Mouse (Mus musculus) ES-E14 (cell line): Measurements from ENCODE around the gene S100a11. TPM values are rescaled to one million over a fixed set of nuclear protein-coding genes. Genes with fewer than 3 reads are reported as not detected.

Source experiments
- DNase-seq: peaks from one replicate; pipeline ENCODE4 v3.0.0-alpha.2; 2013; ENCODE audit warnings: low read depth, low spot score
- H3K27ac ChIP-seq: 2 replicates; pipeline ENCODE4 v1.5.1; 2012; ENCODE audit warnings: low read depth, mild to moderate bottlenecking, low read length, moderate library complexity, mixed read lengths; ENCODE audit not compliant: poor library complexity, insufficient read depth, severe bottlenecking
- H3K36me3 ChIP-seq: 2 replicates; pipeline ENCODE4 v1.6.1; 2012; ENCODE audit warnings: mild to moderate bottlenecking, low read length, moderate library complexity, mixed read lengths; ENCODE audit not compliant: control insufficient read depth, poor library complexity, insufficient read depth, severe bottlenecking
- H3K4me1 ChIP-seq, 2 experiments: fragments of 150-350 bp in 1 of 2; sonication (generic) in 1 of 2; 2 replicates each; pipeline ENCODE4 v1.6.1; 2012; ENCODE audit warnings: low read length in 2 of 2, mild to moderate bottlenecking in 1 of 2, mixed read lengths in 1 of 2; ENCODE audit not compliant: control insufficient read depth in 2 of 2, insufficient read depth in 2 of 2, poor library complexity in 1 of 2
- H3K4me3 ChIP-seq, 2 experiments: fragments of 150-350 bp in 1 of 2; sonication (generic) in 1 of 2; 2 replicates each; pipeline ENCODE4 v1.5.1; 2012; ENCODE audit warnings: low read length in 2 of 2, low read depth in 1 of 2, mild to moderate bottlenecking in 1 of 2, mixed read lengths in 1 of 2; ENCODE audit not compliant: insufficient read depth in 1 of 2, poor library complexity in 1 of 2, severe bottlenecking in 1 of 2
- H3K9ac ChIP-seq: 2 replicates; pipeline ENCODE4 v1.6.1; 2012; ENCODE audit warnings: low read depth, mild to moderate bottlenecking, low read length, mixed read lengths; ENCODE audit not compliant: poor library complexity, insufficient read depth, severe bottlenecking
- H3K9me3 ChIP-seq: fragments of 150-350 bp; sonication (generic); 2 replicates; pipeline ENCODE4 v1.6.1; 2012; ENCODE audit warnings: low read depth, mild to moderate bottlenecking, low read length; ENCODE audit not compliant: control insufficient read depth, insufficient read depth
- CHD2 ChIP-seq: IDR thresholded peaks from 2 replicates; pipeline ENCODE4 v1.6.1; 2014; ENCODE audit warnings: mild to moderate bottlenecking, low read depth, low read length, inconsistent platforms
- HCFC1 ChIP-seq: IDR thresholded peaks from 2 replicates; pipeline ENCODE4 v1.6.1; 2012; ENCODE audit warnings: low read length, inconsistent platforms, borderline replicate concordance; ENCODE audit not compliant: insufficient read depth
- MAFK ChIP-seq: IDR thresholded peaks from 2 replicates; pipeline ENCODE4 v1.6.1; 2014; ENCODE audit warnings: mild to moderate bottlenecking, low read depth, low read length, inconsistent platforms; ENCODE audit not compliant: insufficient read depth
- ZC3H11A ChIP-seq: IDR thresholded peaks from 2 replicates; pipeline ENCODE4 v1.6.1; 2012; ENCODE audit warnings: low read depth, mild to moderate bottlenecking, inconsistent platforms, low read length, borderline replicate concordance
- ZNF384 ChIP-seq: IDR thresholded peaks from 2 replicates; pipeline ENCODE4 v1.6.1; 2012; ENCODE audit warnings: low read depth, low read length, inconsistent platforms
- in situ Hi-C, 2 experiments: fragments of 600-800 bp; cut with MboI; formaldehyde crosslinking; loops; one replicate each; pipeline ENCODE4 v1.15.1; 2025; ENCODE audit warnings: low sequenced_read_pairs in 2 of 2, inconsistent platforms in 1 of 2; ENCODE audit not compliant: unreplicated experiment in 2 of 2
- total RNA-seq: library from RNA; depleted of rRNA; stranded (reverse); fragments of 300-350 nt; gene quantifications from 2 replicates; pipeline ENCODE4 v1.2.3, GENCODE M21; 2012

The S100a11 gene
- total RNA-seq, 1 experiment = 37.2 TPM

DNA sequence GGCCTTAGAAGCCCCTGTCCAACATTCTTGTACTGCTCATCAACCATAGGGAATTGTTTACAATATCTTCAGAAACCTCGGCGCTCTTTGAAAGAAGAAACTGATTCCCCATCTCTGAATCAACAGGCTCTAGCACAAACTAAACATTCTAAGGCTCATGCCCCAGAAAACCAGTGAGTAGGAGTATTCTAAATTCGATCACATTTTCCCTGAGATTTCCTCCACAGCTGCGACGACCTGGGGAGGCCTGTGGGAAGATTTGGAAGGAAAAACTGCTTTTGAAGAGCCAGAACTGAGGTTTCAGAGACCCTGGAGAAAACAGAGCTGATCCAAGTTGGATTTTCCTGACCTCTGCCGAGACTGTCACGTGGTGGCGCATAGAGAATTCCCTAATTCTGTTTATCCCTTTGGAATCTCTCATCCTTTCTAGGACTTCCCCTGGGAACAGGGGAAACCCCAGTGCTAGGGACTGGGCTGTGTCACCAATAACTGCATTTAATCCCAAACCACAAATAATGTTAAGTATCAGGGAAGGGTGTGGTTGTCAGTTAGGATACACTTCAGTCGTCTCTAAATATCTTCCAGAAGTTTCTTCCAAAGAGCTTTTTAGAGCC is 33.6 kb downstream of the S100a11 start:
- Histone ChIP-seq H3K4me1 (peaks cover 7 to 17% of the 10 kb centered on the region in 2 experiments), H3K36me3 (no peaks in the 10 kb centered on the region; the same call in 1 of the 2 replicates), H3K27ac (no peak overlapping the region), H3K4me3 (no peak overlapping the region; a peak in 1 of 4 replicates), H3K9me3 (no peaks in the 10 kb centered on the region), H3K9ac (no peak overlapping the region)
- DNase-seq = no peak
- no peak for TF ChIP-seq ZC3H11A
- in situ Hi-C loops = no loop called here

DNA sequence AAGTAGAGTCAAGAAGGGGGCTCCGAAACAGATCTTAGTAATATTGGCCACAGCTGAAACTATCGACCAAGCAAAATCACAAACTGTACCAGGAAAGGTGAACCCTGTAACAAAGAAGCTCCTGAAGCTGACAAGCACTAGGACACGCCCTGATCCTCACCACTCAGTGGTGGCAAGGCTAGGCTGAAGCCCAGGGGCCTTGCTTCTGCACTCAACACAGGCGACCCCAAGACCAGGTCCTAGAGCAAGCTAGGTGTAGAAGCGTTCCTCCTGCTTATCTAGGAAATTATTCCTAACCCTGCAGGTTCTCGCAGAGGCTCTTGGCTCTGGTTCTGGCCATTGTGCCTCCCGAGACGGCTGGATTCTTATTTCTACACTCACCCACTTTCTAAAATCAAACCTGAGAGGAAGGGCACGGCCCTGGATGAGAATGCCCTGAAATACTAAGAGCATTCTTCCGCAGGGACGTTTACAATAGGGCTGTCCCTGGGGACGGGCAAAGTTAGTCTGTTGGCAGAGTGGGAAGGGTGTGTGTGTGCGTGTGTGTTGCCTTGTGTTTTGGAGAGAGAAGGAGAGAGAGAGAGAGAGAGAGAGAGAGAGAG is 34.2 kb downstream of the S100a11 start:
- DNase-seq = no peak
- Histone ChIP-seq H3K4me3 (peak overlapping the region; percentile 65 to 75), H3K9me3 (no peaks in the 10 kb centered on the region), H3K4me1 (peaks cover 7 to 18% of the 10 kb centered on the region in 2 experiments), H3K36me3 (no peaks in the 10 kb centered on the region; the same call in 1 of the 2 replicates), H3K27ac (peak overlapping the region; percentile 14; the same call in 1 of the 2 replicates), H3K9ac (no peak overlapping the region)
- in situ Hi-C loops = no loop called here
- no peak for TF ChIP-seq MAFK
- TF ChIP-seq HCFC1 = no peak

DNA sequence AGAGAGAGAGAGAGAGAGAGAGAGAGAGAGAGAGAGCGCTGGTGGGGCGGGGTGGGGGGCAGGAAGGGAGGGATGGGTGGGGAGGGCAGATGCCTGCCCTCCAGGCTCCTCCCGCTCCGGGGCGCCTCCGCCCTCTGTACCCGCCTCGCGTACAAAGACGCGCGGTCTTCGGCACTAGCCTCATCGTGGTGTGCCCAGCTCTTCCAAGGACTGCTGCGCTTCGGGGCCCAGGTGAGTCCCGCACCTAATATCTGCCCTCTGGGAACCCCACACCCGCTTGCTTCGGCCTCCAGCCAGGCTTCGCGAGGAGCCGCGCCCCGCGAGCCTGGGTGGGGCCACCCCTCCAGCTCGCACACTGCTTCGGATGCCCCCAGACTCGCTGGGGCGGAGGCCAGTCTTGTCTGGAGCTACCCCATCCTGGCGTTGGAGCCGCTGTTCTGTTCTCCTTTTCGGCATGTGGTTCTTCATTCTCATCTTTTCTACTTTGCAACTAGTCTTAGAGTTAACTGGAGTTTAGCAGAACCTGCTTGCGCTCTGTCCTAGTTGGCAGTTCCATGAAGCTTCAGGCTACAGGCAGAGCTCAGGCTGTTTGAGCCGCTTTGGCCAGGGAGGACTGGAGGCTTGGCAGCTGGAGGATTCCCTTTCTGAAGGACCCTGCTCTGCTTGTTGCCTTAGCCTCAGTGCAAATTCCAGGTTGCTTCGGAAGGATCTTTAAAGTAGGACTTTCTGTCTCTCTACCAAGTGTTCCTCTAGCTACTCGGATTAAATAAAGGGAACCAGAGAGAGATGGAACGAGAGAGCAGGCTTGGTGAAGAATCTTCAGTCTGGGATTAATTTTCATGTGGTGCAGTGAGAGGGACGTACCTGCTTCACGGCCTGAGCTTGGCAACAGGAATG is 34.9 kb downstream of the S100a11 start, which contains the start of gene S100a10:
TSS of gene S100a10 (plus strand) at position 100 of the 897 bp plus-strand sequence.
- no peaks in the 10 kb centered on the region; the same call in 1 of the 2 replicates for H3K36me3 ChIP-seq
- H3K9ac ChIP-seq = peak within 1 kb of the TSS; percentile 65
- peak within 1 kb of the TSS; percentile 30; the same call in 1 of the 2 replicates for H3K27ac ChIP-seq
- no peak for TF ChIP-seq ZC3H11A
- no peak for TF ChIP-seq HCFC1
- TF ChIP-seq ZNF384 = no peak
- no peak for TF ChIP-seq MAFK
- no peak for DNase-seq
- peak within 1 kb of the TSS; percentile 65 to 75 for H3K4me3 ChIP-seq
- in situ Hi-C loops = no loop called here
- H3K9me3 ChIP-seq = no peaks in the 10 kb centered on the region
- peaks cover 7 to 18% of the 10 kb centered on the region in 2 experiments for H3K4me1 ChIP-seq

DNA sequence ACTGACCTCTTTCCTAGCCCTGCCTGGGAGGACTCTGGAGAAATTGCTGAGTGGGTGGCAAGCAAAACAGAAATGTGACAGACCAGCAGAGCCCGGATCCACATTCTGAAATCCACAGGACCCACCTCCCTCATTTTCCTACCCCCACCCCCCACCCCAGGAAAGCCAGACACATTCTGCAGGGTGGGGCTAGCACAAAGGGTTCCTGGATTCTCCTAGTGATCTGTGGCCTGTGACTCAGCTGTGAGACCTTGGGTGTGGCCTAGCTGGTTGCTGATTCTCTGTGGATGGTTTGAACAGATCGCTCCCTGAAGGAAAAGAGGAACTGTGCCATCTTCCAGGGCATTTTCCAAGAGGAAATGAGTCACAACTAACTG is 35.6 kb downstream of the S100a11 start:
- Histone ChIP-seq H3K4me1 (peaks cover 7 to 18% of the 10 kb centered on the region in 2 experiments), H3K9ac (peak overlapping the region; percentile 65), H3K36me3 (peaks cover 1% of the 10 kb centered on the region), H3K27ac (peak overlapping the region; percentile 30; the same call in 1 of the 2 replicates), H3K9me3 (no peaks in the 10 kb centered on the region), H3K4me3 (peak overlapping the region; percentile 65 to 75)
- DNase-seq = peak; percentile 59
- in situ Hi-C loops = no loop called here
- TF ChIP-seq ZC3H11A = no peak
- TF ChIP-seq ZNF384 = no peak
- TF ChIP-seq HCFC1 = no peak
- peak; percentile 80 for TF ChIP-seq MAFK
- TF ChIP-seq CHD2 = no peak
